Mouse (Mus musculus): ENCODE data around the gene Duoxa2. TPM values are rescaled to one million over a fixed set of nuclear protein-coding genes. Genes with fewer than 3 reads are reported as not detected.
"Not testable (repeated sequence)": the region's sequence is repeated elsewhere in the genome, so short reads cannot be mapped to it uniquely, and the experiment has no call there.

Duoxa2 gene
- polyA plus RNA-seq, 1 experiment from 2014 or later, result not detected

GRCm38 (mm10) chr2:122312722-122313417, 14.2 kb downstream of the Duoxa2 start:
- WGBS, result 5% methylated on average over 27 of the region's 27 CpGs
- ATAC-seq, result peak; percentile 74
- no peaks in the 10 kb centered on the region for H3K9me3 ChIP-seq (replicated peaks)
- H3K36me3 ChIP-seq (ENCODE audit: poor library complexity, severe bottlenecking), result no peaks in the 10 kb centered on the region
- H3K4me3 ChIP-seq, result peak overlapping the region; percentile 27
- no peak overlapping the region for H3K27ac ChIP-seq
- H3K9ac ChIP-seq, result no peak overlapping the region; the same call in 1 of the 2 replicates
- H3K4me2 ChIP-seq, result peak overlapping the region; percentile 50
- H3K4me1 ChIP-seq, result peaks cover 7% of the 10 kb centered on the region; the same call in 1 of the 2 replicates
- peaks cover 56% of the 10 kb centered on the region for H3K27me3 ChIP-seq

- peaks cover 7% of the 10 kb centered on the region; the same call in 1 of the 2 replicates for H3K4me1 ChIP-seq
- no peaks in the 10 kb centered on the region for H3K36me3 ChIP-seq (ENCODE audit: poor library complexity, severe bottlenecking)
- 3% methylated on average over 24 of the region's 24 CpGs for WGBS
- no peak within 1 kb of the TSS; the same call in 1 of the 2 replicates for H3K9ac ChIP-seq
- 0 out of 2 replicates have a peak, but pooled peaks have one; percentile 24 for ATAC-seq
- no peaks in the 10 kb centered on the region for H3K9me3 ChIP-seq (replicated peaks)
- H3K27me3 ChIP-seq, result peaks cover 56% of the 10 kb centered on the region
- no peak within 1 kb of the TSS for H3K27ac ChIP-seq
- H3K4me3 ChIP-seq, result peak within 1 kb of the TSS; percentile 27
- H3K4me2 ChIP-seq, result peak within 1 kb of the TSS; percentile 50
Observed at GRCm38 (mm10) chr2:122313536-122313935, 14.8 kb downstream of the Duoxa2 start, which contains the start of gene Duoxa1. TSS of gene Duoxa1 (minus strand) at chr2:122313730.

- Histone ChIP-seq H3K4me1 (peaks cover 7% of the 10 kb centered on the region; the same call in 1 of the 2 replicates), H3K4me2 (no peak within 1 kb of the TSS), H3K9ac (no peak within 1 kb of the TSS), H3K27ac (no peak within 1 kb of the TSS), H3K9me3 (replicated peaks) (no peaks in the 10 kb centered on the region), H3K4me3 (no peak within 1 kb of the TSS), H3K27me3 (peaks cover 53% of the 10 kb centered on the region), H3K36me3 (ENCODE audit: poor library complexity, severe bottlenecking) (no peaks in the 10 kb centered on the region)
- WGBS, result 88% methylated on average over 7 of the region's 7 CpGs
- ATAC-seq, result no peak
Observed at GRCm38 (mm10) chr2:122315372-122315771, 16.7 kb downstream of the Duoxa2 start, which contains the start of gene Duox1. TSS of gene Duox1 (plus strand) at chr2:122315672.

GRCm38 (mm10) chr2:122317384-122317783, 18.7 kb downstream of the Duoxa2 start:
- 78% methylated on average over 4 of the region's 4 CpGs for WGBS
- H3K4me1 ChIP-seq, result peaks cover 7% of the 10 kb centered on the region; the same call in 1 of the 2 replicates
- H3K4me2 ChIP-seq, result no peak overlapping the region
- no peak overlapping the region for H3K4me3 ChIP-seq
- no peak for ATAC-seq
- no peaks in the 10 kb centered on the region for H3K36me3 ChIP-seq (ENCODE audit: poor library complexity, severe bottlenecking)
- H3K9ac ChIP-seq, result no peak overlapping the region
- H3K27me3 ChIP-seq, result peaks cover 43% of the 10 kb centered on the region
- H3K9me3 ChIP-seq (replicated peaks), result no peaks in the 10 kb centered on the region
- no peak overlapping the region for H3K27ac ChIP-seq

- H3K9me3 ChIP-seq (replicated peaks), result no peaks in the 10 kb centered on the region
- no peak overlapping the region for H3K9ac ChIP-seq
- H3K27me3 ChIP-seq, result peaks cover 3% of the 10 kb centered on the region; the same call in 1 of the 2 replicates
- WGBS, result 70% methylated on average over 3 of the region's 3 CpGs
- H3K27ac ChIP-seq, result no peak overlapping the region
- no peaks in the 10 kb centered on the region for H3K4me1 ChIP-seq
- no peak overlapping the region for H3K4me2 ChIP-seq
- no peak overlapping the region for H3K4me3 ChIP-seq
- no peaks in the 10 kb centered on the region for H3K36me3 ChIP-seq (ENCODE audit: poor library complexity, severe bottlenecking)
- ATAC-seq, result no peak
Observed at GRCm38 (mm10) chr2:122323960-122324359, 25.3 kb downstream of the Duoxa2 start.

GRCm38 (mm10) chr2:122324586-122324985, 25.9 kb downstream of the Duoxa2 start:
- H3K4me2 ChIP-seq, result no peak overlapping the region
- no peak for ATAC-seq
- no peak overlapping the region for H3K27ac ChIP-seq
- H3K9ac ChIP-seq, result no peak overlapping the region
- no peaks in the 10 kb centered on the region for H3K4me1 ChIP-seq
- no peaks in the 10 kb centered on the region for H3K27me3 ChIP-seq
- no peaks in the 10 kb centered on the region for H3K9me3 ChIP-seq (replicated peaks)
- H3K36me3 ChIP-seq (ENCODE audit: poor library complexity, severe bottlenecking), result no peaks in the 10 kb centered on the region
- WGBS, result 80% methylated on average over 3 of the region's 3 CpGs
- no peak overlapping the region for H3K4me3 ChIP-seq

- 70% methylated on average over 2 of the region's 2 CpGs for WGBS
Observed at GRCm38 (mm10) chr2:122325361-122325760, 26.7 kb downstream of the Duoxa2 start.

GRCm38 (mm10) chr2:122327986-122328385, 29.3 kb downstream of the Duoxa2 start:
- WGBS, result 71% methylated on average over 3 of the region's 3 CpGs
- H3K4me3 ChIP-seq, result no peak overlapping the region
- H3K36me3 ChIP-seq (ENCODE audit: poor library complexity, severe bottlenecking), result no peaks in the 10 kb centered on the region
- no peak overlapping the region for H3K9ac ChIP-seq
- H3K4me2 ChIP-seq, result no peak overlapping the region
- no peaks in the 10 kb centered on the region for H3K4me1 ChIP-seq
- H3K27me3 ChIP-seq, result no peaks in the 10 kb centered on the region
- no peak for ATAC-seq
- no peak overlapping the region for H3K27ac ChIP-seq
- no peaks in the 10 kb centered on the region for H3K9me3 ChIP-seq (replicated peaks)

More at GRCm38 (mm10) chr2:122325361-122325760, 26.7 kb downstream of the Duoxa2 start:
- no peaks in the 10 kb centered on the region for H3K9me3 ChIP-seq (replicated peaks)
- H3K27me3 ChIP-seq, result no peaks in the 10 kb centered on the region
- no peak overlapping the region for H3K4me2 ChIP-seq
- H3K9ac ChIP-seq, result no peak overlapping the region
- ATAC-seq, result no peak
- no peaks in the 10 kb centered on the region for H3K36me3 ChIP-seq (ENCODE audit: poor library complexity, severe bottlenecking)
- no peak overlapping the region for H3K4me3 ChIP-seq
- H3K27ac ChIP-seq, result no peak overlapping the region
- H3K4me1 ChIP-seq, result no peaks in the 10 kb centered on the region

- H3K4me3 ChIP-seq; H3K36me3 ChIP-seq (ENCODE audit: poor library complexity, severe bottlenecking); H3K27me3 ChIP-seq; ATAC-seq; H3K4me2 ChIP-seq; H3K4me1 ChIP-seq; H3K9ac ChIP-seq; H3K9me3 ChIP-seq (replicated peaks); H3K27ac ChIP-seq: not testable (repeated sequence)
- WGBS, result 87% methylated on average over 6 of the region's 6 CpGs
Observed at GRCm38 (mm10) chr2:122330317-122330716, 31.6 kb downstream of the Duoxa2 start.

- no peaks in the 10 kb centered on the region for H3K4me1 ChIP-seq
- H3K4me3 ChIP-seq, result no peak overlapping the region
- H3K27me3 ChIP-seq, result no peaks in the 10 kb centered on the region
- WGBS, result 85% methylated on average over 3 of the region's 3 CpGs
- ATAC-seq, result no peak
- H3K9ac ChIP-seq, result no peak overlapping the region
- no peaks in the 10 kb centered on the region for H3K36me3 ChIP-seq (ENCODE audit: poor library complexity, severe bottlenecking)
- no peak overlapping the region for H3K27ac ChIP-seq
- no peaks in the 10 kb centered on the region for H3K9me3 ChIP-seq (replicated peaks)
- no peak overlapping the region for H3K4me2 ChIP-seq
Observed at GRCm38 (mm10) chr2:122332222-122332621, 33.5 kb downstream of the Duoxa2 start.

- 0 out of 2 replicates have a peak, but pooled peaks cover 3% of the 10 kb centered on the region for H3K27me3 ChIP-seq
- H3K4me3 ChIP-seq, result no peak overlapping the region
- 70% methylated on average over 3 of the region's 3 CpGs for WGBS
- no peak for ATAC-seq
- no peak overlapping the region for H3K27ac ChIP-seq
- no peaks in the 10 kb centered on the region for H3K4me1 ChIP-seq
- no peak overlapping the region for H3K4me2 ChIP-seq
- no peak overlapping the region for H3K9ac ChIP-seq
- H3K9me3 ChIP-seq (replicated peaks), result no peaks in the 10 kb centered on the region
- H3K36me3 ChIP-seq (ENCODE audit: poor library complexity, severe bottlenecking), result no peaks in the 10 kb centered on the region
Observed at GRCm38 (mm10) chr2:122334170-122334569, 35.5 kb downstream of the Duoxa2 start.

- no peak overlapping the region for H3K27ac ChIP-seq
- H3K27me3 ChIP-seq, result 0 out of 2 replicates have a peak, but pooled peaks cover 3% of the 10 kb centered on the region
- no peaks in the 10 kb centered on the region for H3K4me1 ChIP-seq
- ATAC-seq, result peak; percentile 38; the same call in 1 of the 2 replicates
- WGBS, result 70% methylated on average over 21 of the region's 21 CpGs
- no peak overlapping the region for H3K9ac ChIP-seq
- no peaks in the 10 kb centered on the region for H3K36me3 ChIP-seq (ENCODE audit: poor library complexity, severe bottlenecking)
- H3K9me3 ChIP-seq (replicated peaks), result no peaks in the 10 kb centered on the region
- peak overlapping the region; percentile 32 for H3K4me2 ChIP-seq
- H3K4me3 ChIP-seq, result peak overlapping the region; percentile 9; the same call in 1 of the 2 replicates
Observed at GRCm38 (mm10) chr2:122337291-122337690, 38.6 kb downstream of the Duoxa2 start.
